Mouse (Mus musculus) bone marrow, adult 2 months (tissue): ENCODE measurements around the gene Cds2.

Experiments used
- CTCF ChIP-seq: fragments of 200-500 bp; IDR thresholded peaks from 2 replicates; pipeline ENCODE4 v1.5.1; 2011; ENCODE audit warnings: low read length, control low read depth; ENCODE audit not compliant: control insufficient read depth, insufficient read depth
- POLR2A ChIP-seq: fragments of 200-500 bp; IDR thresholded peaks from 2 replicates; pipeline ENCODE4 v1.6.1; 2011; ENCODE audit warnings: low read depth, mild to moderate bottlenecking, control low read depth, low read length, borderline replicate concordance; ENCODE audit not compliant: control insufficient read depth

- TF ChIP-seq CTCF (no peak), POLR2A (no peak)
Measured at GRCm38 (mm10) chr2:132243370-132243769, 19.6 kb upstream of the Cds2 start.
